Mouse (Mus musculus): Measurements from ENCODE around the gene Pfdn2.
A peak's percentile ranks its signal among the peaks of the same experiment; 100 is the strongest.

DNA sequence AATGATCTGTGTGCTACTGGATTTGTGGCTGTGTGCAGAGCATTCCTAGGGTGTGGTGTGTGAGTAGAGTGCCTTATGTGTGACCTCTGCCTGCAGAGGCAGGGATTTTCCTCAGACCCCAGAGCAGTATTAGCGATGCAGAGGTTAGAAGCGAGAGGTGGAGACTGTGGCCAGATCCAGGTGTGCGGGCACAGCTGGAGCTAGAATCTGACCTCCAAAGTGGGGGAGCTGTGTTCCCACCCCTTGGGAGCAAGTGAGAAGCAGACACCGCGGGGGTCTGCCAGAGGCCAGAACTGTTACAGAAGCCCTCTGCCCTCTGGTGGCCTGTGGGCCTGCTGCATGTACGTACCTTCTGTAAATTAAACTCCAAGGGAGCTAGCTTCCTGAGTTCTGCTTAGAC is 41.6 kb downstream of the Pfdn2 start:
- TF ChIP-seq CTCF (IDR thresholded peaks at IDR 0.05) (peak; percentile 57), EP300 (IDR thresholded peaks at IDR 0.05) (no peak)
